Mouse (Mus musculus) stomach, postnatal 0 days (tissue): ENCODE measurements at regions not wholly inside any gene's neighbourhood (a gene's known extent, or its start where the extent isn't known, plus 50 kb on each side); places are given as distances from the start of the nearest gene placed in this dataset.

ENCODE experiments used
- CTCF ChIP-seq: IDR thresholded peaks from 2 replicates; pipeline ENCODE4 v1.5.1; 2016; ENCODE audit warnings: antibody characterized with exemption, low read depth, mild to moderate bottlenecking, moderate library complexity
- EP300 ChIP-seq: optimal IDR thresholded peaks from 2 replicates; pipeline ENCODE3; 2016; ENCODE audit warnings: antibody characterized with exemption

DNA sequence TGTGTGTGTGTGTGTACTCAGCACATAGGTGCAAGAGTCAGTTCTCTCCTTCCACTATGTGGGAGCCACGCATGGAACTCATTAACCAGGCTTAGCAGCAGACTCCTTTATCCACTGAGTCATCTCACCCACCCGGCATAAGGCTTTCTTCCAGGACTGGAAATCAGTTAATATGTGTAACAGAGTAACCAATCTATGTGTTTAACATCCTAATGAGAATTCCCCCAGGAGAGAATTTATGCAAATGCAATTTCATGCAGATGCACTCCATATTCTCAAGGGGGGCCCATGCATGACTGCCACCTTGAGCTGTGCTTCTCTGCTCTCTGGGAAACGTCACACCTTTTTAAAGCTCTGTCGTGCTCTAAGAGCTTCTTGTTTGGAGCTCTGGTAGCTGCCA lies 101.7 kb upstream of the Agap1 start:
- TF ChIP-seq EP300 (no peak), CTCF (no peak)
